Mouse (Mus musculus) CH12.LX (cell line): ENCODE data around the gene Prr13. TPM values are rescaled to one million over a fixed set of nuclear protein-coding genes. Genes with fewer than 3 reads are reported as not detected.

ENCODE experiments used
- DNase-seq: peaks from one replicate; pipeline ENCODE4 v3.0.0-alpha.2; 2013; ENCODE audit errors: extremely low read depth
- H3K27ac ChIP-seq: 2 replicates; pipeline ENCODE4 v1.5.1; 2012; ENCODE audit warnings: low read depth, mild to moderate bottlenecking, control low read depth, moderate library complexity; ENCODE audit not compliant: insufficient read depth
- H3K27me3 ChIP-seq: replicated peaks from 2 replicates; pipeline ENCODE3; 2012; ENCODE audit warnings: inconsistent platforms
- H3K36me3 ChIP-seq, 2 experiments: replicated peaks in 1 of 2; 2 replicates each; pipeline versions ENCODE3 to v1.6.1; 2012; ENCODE audit warnings: inconsistent platforms in 1 of 2, low read length in 1 of 2, mild to moderate bottlenecking in 1 of 2, mixed read lengths in 1 of 2, moderate library complexity in 1 of 2; ENCODE audit not compliant: control insufficient read depth in 1 of 2, insufficient read depth in 1 of 2
- H3K4me1 ChIP-seq, 2 experiments: 2 replicates each; pipeline ENCODE4 v1.6.1; 2012; ENCODE audit warnings: inconsistent platforms in 1 of 2, moderate library complexity in 1 of 2; ENCODE audit not compliant: insufficient read depth in 2 of 2, control insufficient read depth in 1 of 2
- H3K4me2 ChIP-seq: 2 replicates; pipeline ENCODE4 v1.6.1; 2012; ENCODE audit warnings: low read depth, mild to moderate bottlenecking, control low read depth; ENCODE audit not compliant: poor library complexity, insufficient read depth, severe bottlenecking
- H3K4me3 ChIP-seq, 3 experiments: fragments of 150-350 bp in 1 of 3; sonication (generic) in 1 of 3; replicated peaks in 1 of 3; 2 replicates each; pipeline versions ENCODE3 to v1.5.1; 2011 to 2012; ENCODE audit warnings: low read depth in 2 of 3, low read length in 2 of 3, mild to moderate bottlenecking in 2 of 3, moderate library complexity in 2 of 3, control low read depth in 1 of 3, improper control_type of control experiment in 1 of 3, inconsistent platforms in 1 of 3, mixed read lengths in 1 of 3; ENCODE audit not compliant: poor library complexity in 1 of 3
- H3K79me2 ChIP-seq: replicated peaks from 2 replicates; pipeline ENCODE4 v1.6.1; 2012; ENCODE audit warnings: mild to moderate bottlenecking, moderate library complexity; ENCODE audit not compliant: control insufficient read depth, poor library complexity, insufficient read depth, severe bottlenecking; ENCODE audit errors: extremely low read depth
- H3K9ac ChIP-seq: 2 replicates; pipeline ENCODE4 v1.6.1; 2012; ENCODE audit warnings: low read depth, mild to moderate bottlenecking, control low read depth, moderate library complexity; ENCODE audit not compliant: insufficient read depth
- H3K9me3 ChIP-seq: replicated peaks from 2 replicates; pipeline ENCODE3; 2012; ENCODE audit warnings: low read length, inconsistent platforms, mixed read lengths
- CHD1 ChIP-seq: IDR thresholded peaks from 2 replicates; pipeline ENCODE4 v1.6.1; 2012; ENCODE audit warnings: low read depth, low read length, improper control_type of control experiment, inconsistent platforms
- CHD2 ChIP-seq: IDR thresholded peaks from 2 replicates; pipeline ENCODE4 v1.6.1; 2011; ENCODE audit warnings: low read length, improper control_type of control experiment
- CTCF ChIP-seq, 2 experiments: IDR thresholded peaks in 1 of 2; conservative IDR thresholded peaks in 1 of 2; 2 replicates each; pipeline ENCODE4 v1.5.1; 2011 to 2012; ENCODE audit warnings: low read depth in 2 of 2, low read length in 2 of 2, improper control_type of control experiment in 1 of 2, inconsistent platforms in 1 of 2, mild to moderate bottlenecking in 1 of 2, moderate library complexity in 1 of 2
- ELF1 ChIP-seq: IDR thresholded peaks from 2 replicates; pipeline ENCODE4 v1.6.1; 2014; ENCODE audit warnings: low read depth, mild to moderate bottlenecking, inconsistent platforms, low read length, improper control_type of control experiment
- EP300 ChIP-seq: IDR thresholded peaks from 2 replicates; pipeline ENCODE4 v1.6.1; 2011; ENCODE audit warnings: low read length, improper control_type of control experiment
- MAFK ChIP-seq: IDR thresholded peaks from 2 replicates; pipeline ENCODE4 v1.6.1; 2011; ENCODE audit warnings: low read length, improper control_type of control experiment; ENCODE audit not compliant: insufficient replicate concordance
- MXI1 ChIP-seq: IDR thresholded peaks from 2 replicates; pipeline ENCODE4 v1.6.1; 2011; ENCODE audit warnings: mild to moderate bottlenecking, low read depth, low read length, improper control_type of control experiment
- MYC ChIP-seq: IDR thresholded peaks from 2 replicates; pipeline ENCODE4 v1.6.1; 2011; ENCODE audit warnings: low read depth, mild to moderate bottlenecking, improper control_type of control experiment, low read length
- NRF1 ChIP-seq: IDR thresholded peaks from 2 replicates; pipeline ENCODE4 v1.6.1; 2014; ENCODE audit warnings: low read depth, mild to moderate bottlenecking, inconsistent platforms, low read length, improper control_type of control experiment, moderate library complexity
- RAD21 ChIP-seq: IDR thresholded peaks from 2 replicates; pipeline ENCODE4 v1.6.1; 2011; ENCODE audit warnings: low read depth, mild to moderate bottlenecking, low read length, improper control_type of control experiment, moderate library complexity
- RCOR1 ChIP-seq: conservative IDR thresholded peaks from 2 replicates; pipeline ENCODE4 v1.6.1; 2012; ENCODE audit warnings: low read depth, mild to moderate bottlenecking, inconsistent platforms, low read length, improper control_type of control experiment
- TCF12 ChIP-seq: IDR thresholded peaks from 2 replicates; pipeline ENCODE4 v1.6.1; 2014; ENCODE audit warnings: low read depth, mild to moderate bottlenecking, inconsistent platforms, low read length, improper control_type of control experiment
- ZKSCAN1 ChIP-seq: IDR thresholded peaks from 2 replicates; pipeline ENCODE4 v1.6.1; 2012; ENCODE audit warnings: low read depth, inconsistent platforms, low read length, improper control_type of control experiment, borderline replicate concordance
- ZMIZ1 ChIP-seq: IDR thresholded peaks from 2 replicates; pipeline ENCODE4 v1.6.1; 2012; ENCODE audit warnings: low read depth, mild to moderate bottlenecking, inconsistent platforms, low read length, improper control_type of control experiment
- dilution Hi-C: fragments of 300-500 bp; cut with MboI; formaldehyde crosslinking; loops from 2 replicates; pipeline ENCODE4 v1.14.3; 2020; ENCODE audit warnings: low sequenced_read_pairs; ENCODE audit not compliant: extremely low pct_unique_long_range_greater_than_20kb, extremely low pct_ligation_motif_present
- in situ Hi-C: fragments of 300-500 bp; cut with MboI; formaldehyde crosslinking; loops from 3 replicates; pipeline ENCODE4 v1.14.3; 2019; ENCODE audit warnings: low sequenced_read_pairs, low pct_ligation_motif_present, low pct_unique_long_range_greater_than_20kb, mixed read lengths
- polyA plus RNA-seq: library from polyadenylated mRNA; unstranded; fragments of >175 nt; gene quantifications from 2 replicates; pipeline ENCODE4 v1.2.1, GENCODE M21; 2012; ENCODE audit warnings: low read depth; ENCODE audit not compliant: insufficient read length
- total RNA-seq, 2 experiments: library from RNA; depleted of rRNA; stranded (reverse); fragments of 300-350 nt in 1 of 2; fragments of >200 nt in 1 of 2; gene quantifications; 2 replicates each; pipeline ENCODE4 v1.2.3; 2012 to 2014

The Prr13 gene
- total and polyA plus RNA-seq, 3 experiments: 32.2 to 131 (median 36.4) TPM

GRCm38 (mm10) chr15:102450928-102451327 is 7.9 kb upstream of the Prr13 start:
- H3K4me1 ChIP-seq: peaks cover 0 to 3% of the 10 kb centered on the region in 2 experiments; a peak in 1 of 4 replicates
- DNase-seq: no peak
- no peaks in the 10 kb centered on the region for H3K36me3 ChIP-seq
- TF ChIP-seq TCF12 (no peak), RAD21 (no peak), EP300 (no peak), MXI1 (no peak), MAFK (peak; percentile 92), CHD2 (no peak)
- no peak overlapping the region for H3K4me3 ChIP-seq
- H3K27me3 ChIP-seq: peaks cover 36% of the 10 kb centered on the region
- no peaks in the 10 kb centered on the region for H3K9me3 ChIP-seq
- H3K27ac ChIP-seq: no peak overlapping the region
- H3K9ac ChIP-seq: no peak overlapping the region
- in situ Hi-C loops: no loop called here
- no peak overlapping the region for H3K4me2 ChIP-seq
- dilution Hi-C loops: no loop called here
- no peaks in the 10 kb centered on the region for H3K79me2 ChIP-seq

- no peak overlapping the region for H3K4me3 ChIP-seq
- DNase-seq: no peak
- TF ChIP-seq NRF1 (no peak), ELF1 (no peak), CTCF (conservative IDR thresholded peaks at IDR 0.05 in 1 of 2, IDR thresholded peaks at IDR 0.05 in 1 of 2; ENCODE audit: low read depth in 2 of 2, low read length in 2 of 2) (no peak), RCOR1 (no peak), ZMIZ1 (no peak), ZKSCAN1 (no peak), CHD1 (no peak), MXI1 (no peak), MYC (no peak), TCF12 (no peak)
- no peaks in the 10 kb centered on the region for H3K79me2 ChIP-seq
- in situ Hi-C loops (no loop called here), dilution Hi-C loops (no loop called here)
- H3K36me3 ChIP-seq: no peaks in the 10 kb centered on the region
- H3K9me3 ChIP-seq: no peaks in the 10 kb centered on the region
- H3K27ac ChIP-seq: no peak overlapping the region
- H3K4me2 ChIP-seq: no peak overlapping the region
- peaks cover 35% of the 10 kb centered on the region for H3K27me3 ChIP-seq
- no peak overlapping the region for H3K9ac ChIP-seq
- peaks cover 0 to 3% of the 10 kb centered on the region in 2 experiments; a peak in 1 of 4 replicates for H3K4me1 ChIP-seq
Observed at GRCm38 (mm10) chr15:102451666-102452430, 7.0 kb upstream of the Prr13 start.
